Mouse (Mus musculus) stomach, postnatal 0 days (tissue): ENCODE results near the gene Rps27l.

Experiments
- CTCF ChIP-seq: IDR thresholded peaks from 2 replicates; pipeline ENCODE4 v1.5.1; 2016; ENCODE audit warnings: antibody characterized with exemption, low read depth, mild to moderate bottlenecking, moderate library complexity
- EP300 ChIP-seq: optimal IDR thresholded peaks from 2 replicates; pipeline ENCODE3; 2016; ENCODE audit warnings: antibody characterized with exemption

GRCm38 (mm10) chr9:66961478-66961877, 15.6 kb downstream of the Rps27l start:
- no peak for TF ChIP-seq EP300
- TF ChIP-seq CTCF = no peak
